Mouse (Mus musculus) stomach, postnatal 0 days (tissue): Measurements from ENCODE around the gene Rhcg.

Source experiments
- CTCF ChIP-seq: IDR thresholded peaks from 2 replicates; pipeline ENCODE4 v1.5.1; 2016; ENCODE audit warnings: antibody characterized with exemption, low read depth, mild to moderate bottlenecking, moderate library complexity
- EP300 ChIP-seq: optimal IDR thresholded peaks from 2 replicates; pipeline ENCODE3; 2016; ENCODE audit warnings: antibody characterized with exemption

GRCm38 (mm10) chr7:79619493-79619892, 2.0 kb upstream of the Rhcg start:
- TF ChIP-seq CTCF: no peak; the same call in 1 of the 2 replicates
- no peak for TF ChIP-seq EP300
